Mouse (Mus musculus) heart, postnatal 25 days (tissue): ENCODE data around the gene Zfp472. TPM values are rescaled to one million over a fixed set of nuclear protein-coding genes. Genes with fewer than 3 reads are reported as not detected.
"Not testable (repeated sequence)": the region's sequence is repeated elsewhere in the genome, so short reads cannot be mapped to it uniquely, and the experiment has no call there.

Source experiments
- DNase-seq: peaks from one replicate; pipeline ENCODE4 v3.0.0; 2022; ENCODE audit warnings: low spot score
- intact Hi-C: fragments of 180-260 bp; cut with DNase I; formaldehyde crosslinking; loops from one replicate; pipeline ENCODE4 v1.15.1; 2025
- total RNA-seq, 2 experiments: library from RNA; stranded (reverse); gene quantifications; 2 replicates each; pipeline ENCODE4 v1.2.3; 2021

Zfp472 gene
- total RNA-seq, 2 experiments from 2014 or later = 2.4 to 3.0 TPM

DNA sequence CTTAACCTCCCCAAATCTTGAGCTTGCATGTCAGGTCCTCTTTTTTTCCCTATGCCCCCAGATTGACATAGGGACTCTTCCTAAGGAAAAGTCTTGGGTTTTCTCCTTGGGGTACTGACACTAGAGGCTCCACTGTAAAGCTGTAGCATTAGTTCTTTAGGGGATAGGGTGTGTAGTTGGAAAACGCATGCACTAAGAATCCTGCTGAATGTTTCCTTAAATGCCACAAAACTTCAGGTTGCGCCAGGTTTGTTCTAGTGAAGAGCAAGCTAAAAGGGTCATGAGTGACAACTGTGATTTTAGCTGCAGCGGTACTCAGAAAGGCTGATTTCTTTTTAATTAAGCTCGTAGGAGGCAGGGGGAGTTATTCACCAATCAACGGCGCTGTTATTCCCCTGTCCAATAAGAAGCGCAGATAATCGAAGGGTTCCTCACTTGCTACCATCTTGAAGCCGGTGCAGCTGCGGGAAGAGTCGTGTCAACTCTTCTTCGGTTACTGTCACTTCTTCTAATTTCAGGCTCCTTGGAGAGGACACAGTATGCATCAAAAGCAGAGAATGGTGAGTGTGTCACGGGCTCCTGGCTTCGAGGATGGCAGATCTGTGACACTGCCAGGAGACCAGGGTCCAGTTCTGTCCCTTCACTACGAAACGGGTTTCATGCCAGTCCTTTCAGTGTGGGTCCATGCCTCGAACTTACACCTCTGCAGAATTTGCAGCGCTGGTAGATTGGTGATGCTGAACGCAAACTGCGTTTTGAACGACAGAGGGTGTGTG lies 27.3 kb downstream of the Zfp472 start, which contains the start of gene Zfp952:
Gene Zfp952 (plus strand): TSS at position 431 of the 776 bp plus-strand sequence.
- intact Hi-C loops = no loop called here

DNA sequence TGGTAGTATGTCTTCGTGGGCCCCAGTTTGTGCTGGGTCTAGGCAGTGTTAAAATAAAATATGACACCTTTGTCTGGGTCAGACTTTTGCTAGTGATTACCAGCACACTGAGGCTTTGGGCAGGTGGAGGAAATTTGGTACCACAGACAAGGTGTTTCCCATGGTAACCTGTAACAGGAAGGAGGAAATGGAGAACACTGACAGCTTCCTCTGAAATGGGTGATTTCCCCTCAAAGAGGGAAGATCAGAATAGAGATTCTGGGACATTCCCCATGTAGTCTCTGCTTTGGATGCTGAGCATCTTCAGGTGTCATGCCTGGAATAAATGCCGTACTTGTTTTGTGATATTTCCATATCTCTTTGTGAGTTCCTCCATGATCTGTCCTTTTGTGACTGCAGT lies 32.9 kb downstream of the Zfp472 start:
- intact Hi-C loops = no loop called here
- no peak for DNase-seq

More for the DNA sequence above, 27.3 kb downstream of the Zfp472 start, which contains the start of gene Zfp952:
- peak; percentile 82 for DNase-seq

DNA sequence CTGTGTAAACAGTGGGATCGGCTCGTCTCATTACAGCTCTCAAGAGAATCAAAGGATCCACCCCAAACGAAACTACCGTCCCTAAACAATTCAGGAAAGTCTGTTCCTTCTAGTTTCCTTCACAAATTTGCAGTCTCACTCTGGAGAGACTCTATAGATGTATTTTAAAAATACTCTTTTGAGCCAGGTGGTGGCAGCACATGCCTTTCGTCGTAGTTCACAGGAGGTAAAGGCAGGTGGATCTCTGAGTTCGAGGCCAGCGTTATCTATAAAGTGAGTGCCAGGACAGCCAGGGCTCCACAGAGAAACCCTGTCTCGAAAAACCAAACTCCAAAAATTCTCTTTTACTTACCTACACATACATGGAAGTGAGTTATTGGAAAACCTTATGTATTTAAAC lies 42.7 kb downstream of the Zfp472 start:
- intact Hi-C loops = no loop called here
- DNase-seq = no peak

DNA sequence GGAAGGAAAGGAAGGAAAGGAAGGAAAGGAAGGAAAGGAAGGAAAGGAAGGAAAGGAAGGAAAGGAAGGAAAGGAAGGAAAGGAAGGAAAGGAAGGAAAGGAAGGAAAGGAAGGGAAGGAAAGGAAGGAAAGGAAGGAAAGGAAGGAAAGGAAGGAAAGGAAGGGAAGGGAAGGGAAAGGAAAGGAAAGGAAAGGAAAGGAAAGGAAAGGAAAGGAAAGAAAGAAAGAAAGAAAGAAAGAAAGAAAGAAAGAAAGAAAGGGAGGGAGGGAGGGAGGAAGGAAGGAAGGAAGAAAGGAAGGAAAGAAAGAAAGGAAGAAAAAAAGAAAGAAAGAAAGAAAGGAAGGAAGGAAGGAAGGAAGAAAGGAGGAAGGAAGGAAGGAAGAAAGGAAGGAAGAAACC lies 54.8 kb downstream of the Zfp472 start:
- DNase-seq, intact Hi-C loops: not testable (repeated sequence)

Other genes starting within 250 kb of the Zfp472 start
- 10 to 100 TPM; 25.7 to 31.9 TPM for gene Zfp871, start 177.5 kb upstream of the Zfp472 start, total RNA-seq
- under 1 TPM in 1 of 2 experiments, not detected in 1; 0.26 TPM for gene Zfp811, start 155.9 kb upstream of the Zfp472 start, total RNA-seq
- 10 to 100 TPM; 10.4 to 14.2 TPM for gene Zfp799, start 135.6 kb upstream of the Zfp472 start, total RNA-seq
- 10 to 100 TPM in 1 of 2 experiments, 1 to 10 TPM in 1; 9.3 to 10.4 TPM for gene Zfp870, start 74.2 kb upstream of the Zfp472 start, total RNA-seq
- not detected for gene Cyp4f14, start 48.5 kb upstream of the Zfp472 start, total RNA-seq
- 10 to 100 TPM; 10.9 to 12.3 TPM for gene Cyp4f13, start 18.4 kb upstream of the Zfp472 start, total RNA-seq
- gene Zfp952, start 27.3 kb downstream of the Zfp472 start, total RNA-seq = 1 to 10 TPM; 6.4 to 7.6 TPM
- 1 to 10 TPM; 4.8 to 4.9 TPM for gene Zfp763, start 67.6 kb downstream of the Zfp472 start, total RNA-seq
- not detected for gene 4921501E09Rik, start 102.2 kb downstream of the Zfp472 start, total RNA-seq
- 1 to 10 TPM; 6.3 to 7.7 TPM for gene Zfp563, start 123.5 kb downstream of the Zfp472 start, total RNA-seq
- gene Morc2b, start 173.9 kb downstream of the Zfp472 start, total RNA-seq = under 1 TPM; 0.08 to 0.13 TPM
- not detected for gene Olfr55, start 202.6 kb downstream of the Zfp472 start, total RNA-seq
- gene Olfr239, start 225.5 kb downstream of the Zfp472 start, total RNA-seq = not detected